Mouse (Mus musculus): ENCODE results near the gene Hivep3. TPM values are rescaled to one million over a fixed set of nuclear protein-coding genes. Genes with fewer than 3 reads are reported as not detected.

Hivep3 gene
- polyA plus RNA-seq, 1 experiment from 2014 or later: 6.0 TPM

GRCm38 (mm10) chr4:120082527-120082926 is 348.9 kb downstream of the Hivep3 start:
- DNase-seq (ENCODE audit: low spot score) (no peak), ATAC-seq (ENCODE audit: low FRiP score, low TSS enrichment) (no peak; the same call in 1 of the 2 replicates)
- Histone ChIP-seq H3K4me2 (replicated peaks; ENCODE audit: low read depth) (no peak overlapping the region), H3K27ac (replicated peaks) (no peak overlapping the region), H3K9me3 (ENCODE audit: control insufficient read depth, low read length) (no peaks in the 10 kb centered on the region), H3K9ac (ENCODE audit: low read length) (no peak overlapping the region), H3K4me1 (replicated peaks; ENCODE audit: control insufficient read depth, insufficient read depth) (no peaks in the 10 kb centered on the region), H3K36me3 (ENCODE audit: control insufficient read depth, insufficient read depth, low read length) (no peaks in the 10 kb centered on the region), H3K4me3 (ENCODE audit: low read depth, low read length) (no peak overlapping the region), H3K27me3 (ENCODE audit: control insufficient read depth, insufficient read depth, low read length) (no peaks in the 10 kb centered on the region)
- WGBS: 87% methylated on average over 5 of the region's 5 CpGs
- TF ChIP-seq CTCF (IDR thresholded peaks at IDR 0.05; ENCODE audit: low read depth) (no peak), EP300 (optimal IDR thresholded peaks at IDR 0.05) (no peak)

- Histone ChIP-seq H3K9me3 (ENCODE audit: control insufficient read depth, low read length) (no peaks in the 10 kb centered on the region), H3K27ac (replicated peaks) (no peak overlapping the region), H3K4me2 (replicated peaks; ENCODE audit: low read depth) (no peak overlapping the region), H3K27me3 (ENCODE audit: control insufficient read depth, insufficient read depth, low read length) (no peaks in the 10 kb centered on the region), H3K9ac (ENCODE audit: low read length) (no peak overlapping the region), H3K4me3 (ENCODE audit: low read depth, low read length) (no peak overlapping the region), H3K4me1 (replicated peaks; ENCODE audit: control insufficient read depth, insufficient read depth) (no peaks in the 10 kb centered on the region), H3K36me3 (ENCODE audit: control insufficient read depth, insufficient read depth, low read length) (no peaks in the 10 kb centered on the region)
- ATAC-seq (ENCODE audit: low FRiP score, low TSS enrichment): no peak
- TF ChIP-seq EP300 (optimal IDR thresholded peaks at IDR 0.05) (no peak), CTCF (IDR thresholded peaks at IDR 0.05; ENCODE audit: low read depth) (no peak)
- DNase-seq (ENCODE audit: low spot score): no peak
- WGBS: 53% methylated on average over 3 of the region's 3 CpGs
Measured at GRCm38 (mm10) chr4:120083700-120084099, 350.1 kb downstream of the Hivep3 start.

- Histone ChIP-seq H3K27ac (replicated peaks) (no peak overlapping the region), H3K4me3 (ENCODE audit: low read depth, low read length) (no peak overlapping the region), H3K9ac (ENCODE audit: low read length) (no peak overlapping the region), H3K9me3 (ENCODE audit: control insufficient read depth, low read length) (no peaks in the 10 kb centered on the region), H3K4me2 (replicated peaks; ENCODE audit: low read depth) (no peak overlapping the region), H3K27me3 (ENCODE audit: control insufficient read depth, insufficient read depth, low read length) (no peaks in the 10 kb centered on the region), H3K4me1 (replicated peaks; ENCODE audit: control insufficient read depth, insufficient read depth) (no peaks in the 10 kb centered on the region), H3K36me3 (ENCODE audit: control insufficient read depth, insufficient read depth, low read length) (no peaks in the 10 kb centered on the region)
- DNase-seq (ENCODE audit: low spot score) (no peak), ATAC-seq (ENCODE audit: low FRiP score, low TSS enrichment) (no peak)
- whole genome bisulfite sequencing: 81% methylated on average over 8 of the region's 8 CpGs
- TF ChIP-seq EP300 (optimal IDR thresholded peaks at IDR 0.05): no peak
- no peak for TF ChIP-seq CTCF (IDR thresholded peaks at IDR 0.05; ENCODE audit: low read depth)
Measured at GRCm38 (mm10) chr4:120089536-120089935, 356.0 kb downstream of the Hivep3 start.

GRCm38 (mm10) chr4:120091997-120092783 is 358.6 kb downstream of the Hivep3 start:
- no peaks in the 10 kb centered on the region for H3K9me3 ChIP-seq (ENCODE audit: control insufficient read depth, low read length)
- H3K4me1 ChIP-seq (replicated peaks; ENCODE audit: control insufficient read depth, insufficient read depth): no peaks in the 10 kb centered on the region
- 82% methylated on average over 1 of the region's 1 CpGs for WGBS
- no peaks in the 10 kb centered on the region for H3K36me3 ChIP-seq (ENCODE audit: control insufficient read depth, insufficient read depth, low read length)
- no peak overlapping the region for H3K9ac ChIP-seq (ENCODE audit: low read length)
- H3K27me3 ChIP-seq (ENCODE audit: control insufficient read depth, insufficient read depth, low read length): no peaks in the 10 kb centered on the region
- no peak for TF ChIP-seq CTCF (IDR thresholded peaks at IDR 0.05; ENCODE audit: low read depth)
- TF ChIP-seq EP300 (optimal IDR thresholded peaks at IDR 0.05): no peak
- H3K4me3 ChIP-seq (ENCODE audit: low read depth, low read length): no peak overlapping the region
- ATAC-seq (ENCODE audit: low FRiP score, low TSS enrichment) (no peak), DNase-seq (ENCODE audit: low spot score) (no peak)
- no peak overlapping the region for H3K27ac ChIP-seq (replicated peaks)
- no peak overlapping the region for H3K4me2 ChIP-seq (replicated peaks; ENCODE audit: low read depth)

GRCm38 (mm10) chr4:120096935-120097334 is 363.4 kb downstream of the Hivep3 start:
- WGBS: 86% methylated on average over 19 of the region's 19 CpGs
- no peak overlapping the region for H3K27ac ChIP-seq (replicated peaks)
- no peaks in the 10 kb centered on the region for H3K4me1 ChIP-seq (replicated peaks; ENCODE audit: control insufficient read depth, insufficient read depth)
- H3K4me2 ChIP-seq (replicated peaks; ENCODE audit: low read depth): no peak overlapping the region
- ATAC-seq (ENCODE audit: low FRiP score, low TSS enrichment): no peak
- H3K9me3 ChIP-seq (ENCODE audit: control insufficient read depth, low read length): peaks cover 3% of the 10 kb centered on the region; the same call in 1 of the 2 replicates
- H3K9ac ChIP-seq (ENCODE audit: low read length): no peak overlapping the region
- no peaks in the 10 kb centered on the region for H3K27me3 ChIP-seq (ENCODE audit: control insufficient read depth, insufficient read depth, low read length)
- DNase-seq (ENCODE audit: low spot score): no peak
- H3K4me3 ChIP-seq (ENCODE audit: low read depth, low read length): no peak overlapping the region
- TF ChIP-seq CTCF (IDR thresholded peaks at IDR 0.05; ENCODE audit: low read depth) (no peak), EP300 (optimal IDR thresholded peaks at IDR 0.05) (no peak)
- no peaks in the 10 kb centered on the region for H3K36me3 ChIP-seq (ENCODE audit: control insufficient read depth, insufficient read depth, low read length)

- Histone ChIP-seq H3K4me1 (replicated peaks; ENCODE audit: control insufficient read depth, insufficient read depth) (no peaks in the 10 kb centered on the region), H3K4me2 (replicated peaks; ENCODE audit: low read depth) (no peak overlapping the region), H3K36me3 (ENCODE audit: control insufficient read depth, insufficient read depth, low read length) (no peaks in the 10 kb centered on the region), H3K27ac (replicated peaks) (no peak overlapping the region), H3K27me3 (ENCODE audit: control insufficient read depth, insufficient read depth, low read length) (no peaks in the 10 kb centered on the region), H3K4me3 (ENCODE audit: low read depth, low read length) (no peak overlapping the region), H3K9ac (ENCODE audit: low read length) (no peak overlapping the region), H3K9me3 (ENCODE audit: control insufficient read depth, low read length) (peaks cover 3% of the 10 kb centered on the region; the same call in 1 of the 2 replicates)
- no peak for ATAC-seq (ENCODE audit: low FRiP score, low TSS enrichment)
- no peak for DNase-seq (ENCODE audit: low spot score)
- TF ChIP-seq EP300 (optimal IDR thresholded peaks at IDR 0.05): no peak
- TF ChIP-seq CTCF (IDR thresholded peaks at IDR 0.05; ENCODE audit: low read depth): no peak
Measured at GRCm38 (mm10) chr4:120101186-120101585, 367.6 kb downstream of the Hivep3 start.
